Mouse (Mus musculus) kidney, embryonic 16.5 days (tissue): Measurements from ENCODE around the gene Eef1akmt3. TPM values are rescaled to one million over a fixed set of nuclear protein-coding genes. Genes with fewer than 3 reads are reported as not detected.
A peak's percentile ranks its signal among the peaks of the same experiment; 100 is the strongest.

ENCODE experiments used
- ATAC-seq: fragments of 200-750 bp; cut with Nextera tagmentation; 2 replicates; pipeline ENCODE4 v1.8.0; 2017; ENCODE audit warnings: moderate TSS enrichment; ENCODE audit not compliant: low FRiP score, low TSS enrichment
- H3K27ac ChIP-seq: fragments of 300-500 bp; sonication (generic); 2 replicates; pipeline ENCODE4 v1.5.1; 2014; ENCODE audit warnings: low read length
- H3K27me3 ChIP-seq: fragments of 300-500 bp; sonication (generic); 2 replicates; pipeline ENCODE4 v1.6.1; 2014; ENCODE audit warnings: low read length, control low read depth, mixed read lengths; ENCODE audit not compliant: insufficient read depth
- H3K36me3 ChIP-seq: fragments of 300-500 bp; sonication (generic); 2 replicates; pipeline ENCODE4 v1.6.1; 2014; ENCODE audit warnings: low read length, control low read depth, mixed read lengths; ENCODE audit not compliant: insufficient read depth
- H3K4me1 ChIP-seq: fragments of 300-500 bp; sonication (generic); 2 replicates; pipeline ENCODE4 v1.6.1; 2014; ENCODE audit warnings: low read length, control low read depth, mixed read lengths; ENCODE audit not compliant: insufficient read depth
- H3K4me2 ChIP-seq: fragments of 300-500 bp; sonication (generic); replicated peaks from 2 replicates; pipeline ENCODE4 v1.6.1; 2014; ENCODE audit warnings: low read depth, low read length
- H3K4me3 ChIP-seq: fragments of 300-500 bp; sonication (generic); 2 replicates; pipeline ENCODE4 v1.5.1; 2014; ENCODE audit warnings: mild to moderate bottlenecking, low read length
- H3K9ac ChIP-seq: fragments of 300-500 bp; sonication (generic); replicated peaks from 2 replicates; pipeline ENCODE4 v1.6.1; 2014; ENCODE audit warnings: low read length
- H3K9me3 ChIP-seq: fragments of 300-500 bp; sonication (generic); 2 replicates; pipeline ENCODE4 v1.6.1; 2016; ENCODE audit warnings: low read length, control low read depth
- WGBS: fragments of 180-500 bp; shearing (Covaris S2); extraction: QIAGEN DNeasy Blood & Tissue Kit; methylation state at CpG from one replicate; pipeline ENCODE4 v1.1.7; 2014; 5-methylcytosine and 5-hydroxymethylcytosine counted together
- polyA plus RNA-seq: library from polyadenylated mRNA; unstranded; fragments of >200 nt; fragmentation: Nextera tagmentation; extraction: Ambion mirVana; gene quantifications from 2 replicates; pipeline ENCODE4 v1.2.1, GENCODE M21; 2015

The Eef1akmt3 gene
- 0.76 and 0.94 TPM in 2 replicates for polyA plus RNA-seq

DNA sequence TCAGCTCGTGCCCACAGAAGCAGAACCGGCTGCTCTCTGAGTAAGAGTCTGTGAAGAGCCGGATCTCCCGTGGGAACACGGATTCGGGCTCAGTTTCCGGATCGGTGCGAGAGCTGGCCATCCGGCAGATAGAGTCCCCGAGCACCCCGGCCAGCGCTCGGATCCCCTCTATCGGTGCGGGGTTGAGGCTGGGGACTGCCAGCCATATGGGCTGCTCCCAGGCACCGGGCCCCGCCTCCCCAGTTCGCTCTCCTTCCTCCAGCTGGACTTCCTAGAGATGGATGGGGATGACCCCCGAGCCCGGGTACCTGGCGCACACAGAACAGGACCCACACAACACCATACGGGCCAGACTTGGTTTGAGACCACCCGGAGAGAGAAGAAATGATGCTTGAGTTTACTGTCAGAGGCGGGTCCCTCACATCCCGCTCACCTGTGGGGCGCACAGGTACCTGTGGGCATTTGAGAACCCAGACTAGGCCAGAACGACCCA lies at the start of gene Eef1akmt3, which contains the start of gene Mettl1:
TSS of gene Eef1akmt3 (minus strand) at position 240 of the 493 bp plus-strand sequence.
TSS of gene Mettl1 (plus strand) at position 141 of the 493 bp plus-strand sequence.
- Histone ChIP-seq H3K9me3 (no peaks in the 10 kb centered on the region), H3K4me2 (peak within 1 kb of the TSS; percentile 99), H3K27ac (peak within 1 kb of the TSS; percentile 59), H3K4me1 (peaks cover 11% of the 10 kb centered on the region), H3K27me3 (no peaks in the 10 kb centered on the region; the same call in 1 of the 2 replicates), H3K4me3 (peak within 1 kb of the TSS; percentile 79), H3K9ac (peak within 1 kb of the TSS; percentile 73), H3K36me3 (peaks cover 8% of the 10 kb centered on the region)
- under 1% methylated on average over 28 of the region's 28 CpGs for WGBS
- ATAC-seq, result peak; percentile 50

DNA sequence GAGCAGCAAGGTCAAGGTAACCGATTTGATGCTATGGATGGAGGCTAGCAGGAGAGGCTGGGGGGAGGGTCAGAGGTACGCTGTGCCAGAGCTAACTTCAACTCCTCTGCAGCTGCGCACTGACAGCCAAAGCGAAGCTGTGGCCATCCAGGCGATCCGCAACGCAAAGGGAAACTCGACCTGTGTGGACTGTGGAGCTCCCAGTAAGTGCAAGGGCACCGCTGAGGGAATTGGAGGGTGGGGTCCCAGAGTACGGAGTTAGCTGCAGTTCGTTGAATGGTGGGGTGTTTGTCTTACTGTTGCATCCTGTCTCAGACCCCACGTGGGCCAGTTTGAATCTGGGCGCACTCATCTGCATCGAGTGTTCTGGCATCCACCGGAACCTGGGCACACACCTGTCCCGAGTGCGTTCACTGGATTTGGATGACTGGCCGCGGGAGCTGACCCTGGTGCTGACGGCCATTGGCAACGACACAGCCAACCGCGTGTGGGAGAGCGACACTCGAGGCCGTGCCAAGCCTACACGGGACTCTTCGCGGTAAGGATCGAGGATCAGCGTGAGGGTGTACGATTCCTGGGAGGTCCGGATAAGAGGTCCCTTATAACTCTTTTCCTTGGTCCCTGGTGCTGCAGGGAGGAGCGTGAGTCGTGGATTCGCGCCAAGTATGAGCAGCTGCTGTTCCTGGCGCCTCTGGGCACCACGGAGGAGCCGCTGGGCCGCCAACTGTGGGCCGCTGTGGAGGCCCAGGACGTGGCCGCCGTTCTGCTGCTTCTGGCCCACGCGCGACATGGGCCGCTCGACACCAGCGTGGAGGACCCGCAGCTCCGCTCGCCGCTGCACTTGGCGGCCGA lies 49.5 kb upstream of the Eef1akmt3 start:
- H3K27me3 ChIP-seq, result peaks cover 59% of the 10 kb centered on the region
- peak; percentile 28 for ATAC-seq

DNA sequence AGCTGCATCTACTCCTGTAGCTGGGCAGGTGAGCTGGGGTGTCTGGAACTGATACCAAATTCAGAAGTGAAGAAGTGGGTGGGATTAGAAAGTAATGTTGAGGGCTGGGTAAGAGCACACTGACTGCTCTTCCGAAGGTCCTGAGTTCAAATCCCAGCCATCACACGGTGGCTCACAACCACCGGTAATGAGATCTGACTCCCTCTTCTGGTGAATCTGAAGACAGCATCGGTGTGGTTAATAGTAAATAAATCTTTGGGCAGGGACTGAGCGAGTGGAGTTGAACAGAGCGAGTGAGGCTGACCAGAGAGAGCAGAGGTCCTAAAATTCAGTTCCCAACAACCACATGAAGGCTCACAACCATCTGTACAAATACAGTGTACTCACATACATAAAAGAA lies 44.3 kb upstream of the Eef1akmt3 start:
- Histone ChIP-seq H3K27me3 (peaks cover 73% of the 10 kb centered on the region), H3K27ac (no peak overlapping the region), H3K9me3 (no peaks in the 10 kb centered on the region), H3K4me2 (no peak overlapping the region), H3K4me3 (no peak overlapping the region), H3K9ac (no peak overlapping the region), H3K4me1 (peaks cover 12% of the 10 kb centered on the region), H3K36me3 (no peaks in the 10 kb centered on the region)
- no peak for ATAC-seq
- 69% methylated on average over 6 of the region's 6 CpGs for WGBS

More for the DNA sequence above, 49.5 kb upstream of the Eef1akmt3 start:
- H3K4me3 ChIP-seq, result peak overlapping the region; percentile 22
- no peak overlapping the region for H3K9ac ChIP-seq
- peaks cover 17% of the 10 kb centered on the region for H3K4me1 ChIP-seq
- WGBS, result 5% methylated on average over 57 of the region's 57 CpGs
- H3K4me2 ChIP-seq, result peak overlapping the region; percentile 34
- H3K27ac ChIP-seq, result no peak overlapping the region
- no peaks in the 10 kb centered on the region for H3K9me3 ChIP-seq
- 0 out of 2 replicates have a peak, but pooled peaks cover 6% of the 10 kb centered on the region for H3K36me3 ChIP-seq

DNA sequence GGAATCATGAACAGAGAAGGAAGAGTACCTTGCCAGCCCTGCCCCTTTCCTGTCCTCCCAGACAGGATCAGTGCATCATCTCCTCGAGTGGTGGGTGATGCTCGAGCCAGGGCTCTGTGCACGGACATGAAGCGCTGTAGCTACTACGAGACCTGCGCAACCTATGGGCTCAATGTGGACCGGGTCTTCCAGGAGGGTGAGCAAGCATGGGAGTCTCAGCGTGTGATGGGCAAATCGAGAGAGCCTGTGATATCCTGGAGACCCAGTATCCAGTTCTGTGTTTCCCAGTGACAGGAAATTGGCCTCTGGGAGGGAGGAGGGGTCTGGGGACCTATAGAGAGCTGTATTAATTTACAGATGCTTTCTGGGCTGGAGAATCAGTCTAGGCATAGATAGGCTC lies 43.7 kb upstream of the Eef1akmt3 start:
- H3K9ac ChIP-seq, result no peak overlapping the region
- WGBS, result 77% methylated on average over 9 of the region's 9 CpGs
- no peak overlapping the region for H3K4me2 ChIP-seq
- peaks cover 13% of the 10 kb centered on the region for H3K4me1 ChIP-seq
- no peak overlapping the region for H3K27ac ChIP-seq
- no peak overlapping the region for H3K4me3 ChIP-seq
- H3K36me3 ChIP-seq, result no peaks in the 10 kb centered on the region
- no peak for ATAC-seq
- no peaks in the 10 kb centered on the region for H3K9me3 ChIP-seq
- peaks cover 73% of the 10 kb centered on the region for H3K27me3 ChIP-seq

DNA sequence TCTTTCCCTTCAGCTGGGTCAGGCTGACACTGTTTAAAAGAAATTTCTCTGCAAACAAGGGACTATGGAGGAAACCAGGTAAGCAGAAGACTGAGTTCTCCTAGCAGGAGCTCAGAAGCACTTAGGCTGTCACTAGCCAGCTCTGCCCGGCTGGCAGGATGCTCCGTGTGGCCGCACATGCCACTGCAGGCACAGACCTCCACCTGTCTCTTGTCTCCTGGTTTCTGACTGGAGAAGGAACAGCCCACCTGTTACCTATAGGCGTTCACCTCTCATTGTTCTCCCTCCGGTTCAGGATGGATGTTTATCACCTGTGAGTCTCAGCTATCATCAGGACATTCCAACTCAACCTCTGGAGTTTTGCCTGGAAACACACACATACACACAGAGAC lies 42.6 kb upstream of the Eef1akmt3 start:
- Histone ChIP-seq H3K27ac (no peak overlapping the region), H3K36me3 (no peaks in the 10 kb centered on the region), H3K4me3 (no peak overlapping the region), H3K4me2 (no peak overlapping the region), H3K4me1 (peaks cover 25% of the 10 kb centered on the region), H3K27me3 (peaks cover 73% of the 10 kb centered on the region), H3K9ac (no peak overlapping the region), H3K9me3 (no peaks in the 10 kb centered on the region)
- WGBS, result 34% methylated on average over 5 of the region's 5 CpGs
- no peak for ATAC-seq

DNA sequence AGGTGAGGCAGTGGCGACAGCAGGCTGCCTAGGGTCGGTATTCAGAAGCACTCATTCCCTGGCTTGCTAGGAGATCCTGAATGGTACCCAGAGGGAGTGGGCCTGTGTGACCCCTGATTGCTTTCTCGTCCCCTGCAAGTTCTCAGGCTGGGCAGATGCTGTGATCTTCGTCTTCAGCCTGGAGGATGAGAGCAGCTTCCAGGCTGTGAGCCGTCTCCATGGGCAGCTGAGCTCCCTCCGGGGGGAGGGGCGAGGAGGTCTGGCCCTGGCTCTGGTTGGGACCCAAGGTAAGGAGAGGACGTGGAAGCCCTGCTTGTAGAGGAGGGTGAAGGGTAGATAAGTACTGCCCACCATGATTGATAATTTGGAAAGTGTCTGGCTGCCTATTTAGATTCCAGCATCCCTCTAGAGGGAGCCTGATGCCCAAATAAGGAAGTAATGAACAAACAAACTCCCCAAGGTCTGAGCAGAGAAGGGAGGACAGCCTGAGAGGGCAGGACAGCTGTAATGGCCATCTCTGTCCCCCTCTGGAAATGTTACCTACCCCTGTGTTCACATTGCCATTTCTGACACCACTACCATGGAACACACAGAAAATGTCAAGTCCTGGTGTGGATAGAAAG lies 42.1 kb upstream of the Eef1akmt3 start:
- 23% methylated on average over 8 of the region's 8 CpGs for WGBS
- Histone ChIP-seq H3K27ac (no peak overlapping the region), H3K4me2 (no peak overlapping the region), H3K36me3 (no peaks in the 10 kb centered on the region), H3K27me3 (peaks cover 76% of the 10 kb centered on the region), H3K9ac (no peak overlapping the region), H3K4me3 (no peak overlapping the region), H3K4me1 (peaks cover 26% of the 10 kb centered on the region), H3K9me3 (no peaks in the 10 kb centered on the region)
- ATAC-seq, result no peak

DNA sequence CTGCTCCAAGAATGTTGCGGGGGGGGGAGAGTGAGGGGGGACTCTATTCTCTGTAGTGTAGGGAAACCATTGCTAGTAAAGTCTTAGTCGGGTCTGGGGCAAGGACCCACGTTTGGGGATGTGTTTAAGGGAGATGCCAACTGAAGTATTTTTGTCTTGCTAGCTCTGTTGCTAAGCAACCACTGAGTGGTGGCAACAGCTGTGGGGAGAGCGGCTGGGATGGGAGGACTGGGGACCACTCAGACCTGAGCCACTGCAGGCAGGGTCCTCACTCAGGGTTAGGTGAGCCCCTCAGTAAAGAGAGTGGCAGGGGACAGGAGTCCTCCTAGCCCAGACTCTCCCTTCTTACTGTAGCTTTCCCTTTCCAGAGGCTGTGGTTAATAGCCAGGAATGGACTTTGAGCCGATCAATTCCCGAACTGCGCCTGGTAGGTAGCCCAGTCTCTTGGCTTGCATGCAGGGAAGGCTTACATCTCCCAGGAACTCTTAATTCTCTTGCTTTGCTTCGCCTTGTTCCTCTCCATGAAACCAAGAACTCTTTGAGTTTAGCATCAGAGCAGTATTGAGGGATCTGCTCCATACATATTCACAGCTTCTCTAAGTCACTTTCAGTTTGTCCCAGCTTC lies 40.8 kb upstream of the Eef1akmt3 start:
- peaks cover 28% of the 10 kb centered on the region for H3K4me1 ChIP-seq
- H3K4me2 ChIP-seq, result peak overlapping the region; percentile 42; the same call in 1 of the 2 replicates
- H3K4me3 ChIP-seq, result 0 out of 2 replicates have a peak overlapping the region, but pooled peaks have one; percentile 27
- no peak overlapping the region for H3K27ac ChIP-seq
- no peak for ATAC-seq
- H3K27me3 ChIP-seq, result peaks cover 83% of the 10 kb centered on the region
- WGBS, result 32% methylated on average over 8 of the region's 8 CpGs
- no peak overlapping the region for H3K9ac ChIP-seq
- H3K36me3 ChIP-seq, result no peaks in the 10 kb centered on the region
- H3K9me3 ChIP-seq, result no peaks in the 10 kb centered on the region

DNA sequence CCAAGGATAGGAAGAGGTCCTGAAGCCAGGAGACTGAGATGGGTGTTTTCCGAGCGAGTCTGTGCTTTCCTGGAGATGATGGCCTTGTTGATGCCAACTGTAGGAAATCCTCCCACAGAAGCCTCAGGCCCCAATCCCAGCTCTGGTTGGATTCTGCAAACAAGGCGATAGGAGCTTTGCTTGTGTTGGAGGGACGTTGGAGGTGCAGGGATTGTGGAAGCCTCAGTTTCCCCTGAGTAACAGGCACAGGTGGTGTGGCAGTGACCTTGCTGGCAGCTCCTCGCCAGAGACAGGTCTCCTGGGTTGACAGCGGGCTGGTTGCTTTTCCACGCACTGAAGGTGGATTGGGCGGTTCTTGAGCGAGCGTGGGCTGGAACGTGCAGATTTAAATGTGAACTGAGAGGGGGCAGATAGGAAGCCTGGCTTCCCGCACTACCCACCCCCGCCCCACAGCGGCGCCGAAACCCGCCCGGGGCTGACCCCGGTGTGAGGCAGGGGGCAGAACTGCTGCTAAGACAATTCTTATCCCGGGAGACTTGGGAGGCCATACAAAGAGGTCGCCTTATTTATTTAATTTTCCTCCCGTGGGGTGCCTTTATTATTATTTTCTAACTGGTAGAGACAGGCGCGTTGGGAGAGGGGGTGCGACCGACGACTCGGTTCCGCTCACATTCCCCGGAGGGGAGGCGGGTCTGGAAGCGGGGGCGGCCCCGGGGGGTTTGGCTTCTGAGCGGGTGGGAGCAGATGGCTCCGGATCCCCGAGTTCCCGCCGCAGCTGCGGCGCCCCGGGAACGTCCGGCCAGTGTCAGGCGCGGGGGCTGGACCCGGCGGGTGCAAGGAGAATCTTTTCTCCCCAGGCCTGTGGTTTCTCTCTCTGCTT lies 39.8 kb upstream of the Eef1akmt3 start:
- no peak overlapping the region for H3K27ac ChIP-seq
- H3K4me3 ChIP-seq, result peak overlapping the region; percentile 27
- H3K9ac ChIP-seq, result peak overlapping the region; percentile 41; the same call in 1 of the 2 replicates
- H3K36me3 ChIP-seq, result no peaks in the 10 kb centered on the region
- no peak for ATAC-seq
- peaks cover 90% of the 10 kb centered on the region for H3K27me3 ChIP-seq
- peaks cover 28% of the 10 kb centered on the region for H3K4me1 ChIP-seq
- H3K4me2 ChIP-seq, result peak overlapping the region; percentile 42
- WGBS, result 4% methylated on average over 48 of the region's 48 CpGs
- H3K9me3 ChIP-seq, result no peaks in the 10 kb centered on the region
